Mouse (Mus musculus) urinary bladder, adult 18-20 months (tissue): ENCODE data around the gene Postn.

Experiments
- DNase-seq, 2 experiments: peaks; one replicate each; pipeline ENCODE4 v3.0.0; 2022; ENCODE audit warnings: low spot score in 2 of 2, mixed read lengths in 2 of 2

The Postn gene

DNA sequence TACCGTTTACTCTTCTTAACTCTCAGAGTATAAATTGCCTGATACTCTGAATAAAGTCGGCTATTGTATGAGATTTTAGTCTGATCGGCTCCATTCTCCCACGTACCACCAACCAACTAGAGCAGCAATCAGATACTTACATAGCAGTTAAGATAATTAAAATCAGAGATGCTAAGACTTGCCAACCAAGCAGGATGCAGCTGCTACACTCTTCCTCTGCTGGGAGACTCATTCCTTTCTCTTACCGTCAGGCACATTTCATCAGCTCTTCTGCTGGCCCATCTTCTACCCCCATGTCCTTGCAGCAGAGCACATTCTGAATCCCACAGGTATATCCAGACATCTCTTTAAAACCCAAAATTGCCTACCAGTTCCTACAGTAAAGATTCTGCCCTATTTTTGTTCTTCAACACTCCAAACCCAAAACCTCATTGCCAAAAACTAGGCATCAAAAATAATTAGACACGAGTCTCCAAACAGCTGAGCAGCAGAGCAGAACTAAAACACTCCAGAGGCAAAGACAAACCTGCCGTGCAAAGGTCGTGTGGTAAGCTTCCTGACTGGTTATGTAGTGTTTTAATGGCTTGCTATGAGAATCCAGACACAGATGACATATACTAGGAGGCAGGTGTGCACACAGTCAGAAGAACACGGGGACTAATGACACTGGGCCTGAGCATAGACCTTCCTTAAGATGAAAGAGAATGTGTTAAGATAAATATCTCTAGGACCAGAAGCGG, 59.5 kb downstream of the Postn start:
- DNase-seq, result no peak

DNA sequence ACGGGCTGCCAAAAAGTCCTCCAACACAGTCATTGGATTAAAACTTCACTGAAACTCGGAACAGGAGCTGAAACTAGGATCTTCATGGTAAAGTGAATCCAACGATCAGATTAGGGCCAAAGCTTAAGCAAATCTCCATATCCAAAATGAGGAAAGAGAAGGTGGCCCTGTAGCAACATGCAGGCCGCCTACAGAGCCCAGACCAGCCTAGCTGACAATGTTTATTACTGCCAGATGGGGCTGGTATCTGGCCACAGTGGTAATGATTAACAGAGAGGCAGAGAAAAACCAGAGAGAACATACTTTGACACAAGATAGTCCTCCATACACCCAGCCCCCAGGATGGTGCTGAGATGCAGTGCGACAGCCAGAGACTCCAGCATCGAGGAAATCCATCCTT, 60.1 kb downstream of the Postn start:
- DNase-seq, result no peak

DNA sequence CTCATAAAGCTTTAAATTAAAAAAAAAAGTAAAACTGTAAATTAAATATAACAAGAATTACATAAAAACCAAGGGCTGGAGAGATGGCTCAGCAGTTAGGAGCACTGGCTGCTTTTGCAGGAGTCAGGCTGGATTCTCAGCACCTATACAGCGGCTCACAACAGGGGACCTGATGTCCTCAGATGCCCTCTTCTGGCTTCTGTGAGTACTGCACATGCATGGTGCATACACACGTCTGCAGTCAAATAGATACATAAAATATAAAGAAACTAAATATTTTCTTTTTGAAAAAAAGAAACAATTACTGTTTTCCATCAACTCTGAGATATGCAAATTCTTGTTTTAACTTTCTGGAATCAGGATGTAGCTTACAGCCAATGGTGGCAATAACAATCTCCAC, 60.8 kb downstream of the Postn start:
- no peak for DNase-seq

DNA sequence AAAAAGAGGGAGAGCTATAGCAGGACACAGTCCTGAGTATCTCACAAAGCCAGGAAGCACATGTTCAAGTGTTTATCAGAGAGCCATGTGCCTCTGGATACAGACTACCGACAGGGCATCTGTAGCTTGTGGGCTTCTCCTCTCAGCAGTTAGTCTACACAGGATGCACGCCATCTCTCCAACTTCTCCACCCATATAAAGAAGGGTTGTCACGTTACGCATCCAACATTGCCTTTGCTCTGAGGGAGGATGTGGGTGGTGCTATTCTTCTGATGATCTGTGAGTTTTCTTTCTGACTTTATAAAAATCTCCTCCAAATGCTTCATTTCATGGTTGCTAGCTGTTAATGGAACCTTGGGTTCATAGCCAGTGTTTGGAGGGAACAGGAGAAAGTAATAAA, 63.2 kb downstream of the Postn start:
- no peak for DNase-seq

DNA sequence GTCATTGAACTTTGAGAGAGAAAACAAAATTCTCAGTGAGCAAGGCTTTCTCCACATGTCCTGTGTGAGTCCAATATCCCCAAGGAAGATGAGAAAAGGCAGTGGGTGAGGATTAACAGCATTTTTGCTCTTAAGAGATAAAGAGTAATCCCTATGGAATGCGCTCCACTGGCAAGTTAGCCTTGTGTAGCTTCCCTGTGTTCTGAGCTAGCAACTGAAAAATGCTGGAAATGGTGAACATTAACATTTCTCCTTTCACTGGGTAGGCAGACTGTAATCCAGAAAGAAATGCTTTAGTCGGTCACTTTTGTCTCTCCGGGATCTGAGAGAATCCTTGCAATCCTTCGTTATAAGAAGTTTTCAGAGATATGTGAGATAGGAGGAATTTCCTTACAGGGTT, 70.8 kb downstream of the Postn start:
- no peak for DNase-seq

DNA sequence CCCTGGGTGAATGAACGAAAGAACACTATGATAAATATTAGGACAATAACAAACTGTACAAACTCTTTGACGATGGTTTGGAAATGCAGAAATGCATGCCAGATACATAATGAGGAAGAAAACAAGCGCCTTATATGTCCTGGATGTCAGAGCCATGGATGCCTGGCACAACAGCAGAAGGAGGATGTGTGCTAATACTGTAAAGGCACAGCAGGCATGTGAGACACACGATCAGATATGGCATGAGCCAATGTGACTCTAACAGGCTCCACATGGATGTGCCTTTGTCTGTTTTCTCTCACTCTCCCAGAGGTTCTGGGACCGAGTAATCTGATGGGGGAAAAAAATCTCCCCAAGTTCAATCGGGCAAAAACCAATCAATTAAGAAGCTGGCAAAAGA, 71.3 kb downstream of the Postn start:
- DNase-seq, result no peak

DNA sequence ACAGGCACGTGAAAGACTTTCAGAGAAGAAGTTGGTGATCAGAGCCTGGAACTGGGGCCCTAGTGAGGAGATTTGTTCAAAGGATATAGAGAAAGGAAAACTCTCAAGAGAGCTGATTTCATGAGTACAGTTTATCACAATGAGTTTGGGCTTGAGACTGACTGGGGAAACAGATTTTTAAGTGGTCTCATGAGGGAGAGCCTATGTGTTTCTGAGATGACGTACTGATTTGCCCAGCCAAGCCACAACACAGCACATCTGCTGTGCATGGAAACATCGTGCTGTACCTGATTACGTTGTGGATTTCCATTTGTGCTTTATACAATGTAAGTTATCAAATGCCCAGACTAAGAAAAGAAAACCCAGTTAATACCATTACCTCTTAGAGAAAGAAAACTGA, 71.7 kb downstream of the Postn start:
- DNase-seq, result no peak

DNA sequence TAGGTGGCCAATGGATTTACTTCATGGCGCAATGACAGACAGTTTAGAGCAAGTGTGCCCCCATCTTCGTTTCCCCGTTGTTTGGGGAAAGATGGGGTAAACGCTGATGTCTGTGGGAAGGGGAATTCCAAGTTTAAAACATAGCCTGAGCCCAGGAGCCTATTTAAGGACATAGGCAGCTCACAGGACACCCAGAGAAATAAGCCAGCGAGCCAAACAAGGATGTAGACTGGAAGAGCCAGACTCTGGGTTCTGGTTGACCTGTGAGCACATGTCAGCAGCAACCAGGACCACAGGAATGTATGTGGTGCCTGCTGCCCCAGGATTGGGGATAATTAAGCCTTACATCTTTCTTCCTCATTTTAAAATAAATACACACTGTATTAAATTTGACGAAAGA, 73.7 kb downstream of the Postn start:
- no peak for DNase-seq

DNA sequence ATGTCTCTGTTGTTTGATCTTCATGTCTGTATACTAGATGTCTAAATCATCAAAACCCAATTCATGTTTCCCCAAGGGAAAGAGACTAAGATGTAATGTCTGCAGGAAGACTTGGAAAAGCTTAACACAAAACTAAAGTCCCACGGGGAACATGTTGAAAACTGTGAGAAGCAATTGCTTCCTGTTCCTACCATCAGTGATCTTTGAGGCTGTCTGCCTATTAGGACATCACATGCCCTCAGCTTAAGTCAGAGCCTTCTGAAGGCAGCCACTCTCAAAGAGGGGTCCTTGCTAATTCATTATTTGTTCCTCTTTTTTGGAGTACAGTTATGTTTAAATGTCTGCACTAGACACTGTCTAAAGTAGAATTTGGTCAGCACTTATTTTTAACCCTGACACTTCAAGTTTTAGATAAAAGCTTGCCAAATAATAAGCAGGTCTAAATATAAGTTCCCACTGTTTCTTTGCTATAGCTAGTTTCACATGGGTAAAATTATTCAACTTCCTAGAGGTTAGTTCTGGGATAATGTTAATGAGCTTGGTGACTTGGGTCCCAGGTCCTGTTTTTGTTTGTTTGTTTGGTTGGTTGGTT, 75.6 kb downstream of the Postn start:
- no peak for DNase-seq
